Mouse (Mus musculus): ENCODE data around the gene Zcchc24.
A peak's percentile ranks its signal among the peaks of the same experiment; 100 is the strongest.

Gene Zcchc24

GRCm38 (mm10) chr14:25718471-25718870, 50.4 kb downstream of the Zcchc24 start:
- peak; percentile 56 for DNase-seq (ENCODE audit: low spot score)

- no peak for DNase-seq (ENCODE audit: low spot score)
These were observed 51.1 kb downstream of the Zcchc24 start for GRCm38 (mm10) chr14:25717718-25718117.

- DNase-seq (ENCODE audit: low spot score): no peak
These were observed 52.3 kb downstream of the Zcchc24 start for GRCm38 (mm10) chr14:25716528-25716927.

- DNase-seq (ENCODE audit: low spot score): no peak
These were observed 55.4 kb downstream of the Zcchc24 start for GRCm38 (mm10) chr14:25713443-25713842.

GRCm38 (mm10) chr14:25711602-25712001, 57.2 kb downstream of the Zcchc24 start:
- DNase-seq (ENCODE audit: low spot score): no peak

GRCm38 (mm10) chr14:25711177-25711576, 57.7 kb downstream of the Zcchc24 start:
- DNase-seq (ENCODE audit: low spot score): no peak

GRCm38 (mm10) chr14:25710681-25711080, 58.2 kb downstream of the Zcchc24 start:
- no peak for DNase-seq (ENCODE audit: low spot score)

GRCm38 (mm10) chr14:25710073-25710472, 58.8 kb downstream of the Zcchc24 start:
- no peak for DNase-seq (ENCODE audit: low spot score)

- DNase-seq (ENCODE audit: low spot score): no peak
These were observed 59.9 kb downstream of the Zcchc24 start for GRCm38 (mm10) chr14:25708917-25709316.

GRCm38 (mm10) chr14:25708451-25708850, 60.4 kb downstream of the Zcchc24 start:
- DNase-seq (ENCODE audit: low spot score): peak; percentile 58

- DNase-seq (ENCODE audit: low spot score): peak; percentile 61
These were observed 61.1 kb downstream of the Zcchc24 start for GRCm38 (mm10) chr14:25707691-25708181.

GRCm38 (mm10) chr14:25701986-25702385, 66.9 kb downstream of the Zcchc24 start:
- no peak for DNase-seq (ENCODE audit: low spot score)

GRCm38 (mm10) chr14:25696356-25696755, 72.5 kb downstream of the Zcchc24 start:
- no peak for DNase-seq (ENCODE audit: low spot score)

GRCm38 (mm10) chr14:25695059-25695458, 73.8 kb downstream of the Zcchc24 start:
- no peak for DNase-seq (ENCODE audit: low spot score)

GRCm38 (mm10) chr14:25694569-25694897, 74.3 kb downstream of the Zcchc24 start:
- DNase-seq (ENCODE audit: low spot score): no peak

GRCm38 (mm10) chr14:25693888-25694568, 74.8 kb downstream of the Zcchc24 start, which contains the start of gene Ppif:
Gene Ppif, plus strand, starts transcription at chr14:25694154.
- peak; percentile 95 for DNase-seq (ENCODE audit: low spot score)

- no peak for DNase-seq (ENCODE audit: low spot score)
These were observed 75.5 kb downstream of the Zcchc24 start for GRCm38 (mm10) chr14:25693271-25693887.

GRCm38 (mm10) chr14:25686983-25687901, 81.6 kb downstream of the Zcchc24 start:
- DNase-seq (ENCODE audit: low spot score): no peak

GRCm38 (mm10) chr14:25686216-25686945, 82.5 kb downstream of the Zcchc24 start:
- no peak for DNase-seq (ENCODE audit: low spot score)

- no peak for DNase-seq (ENCODE audit: low spot score)
These were observed 86.8 kb downstream of the Zcchc24 start for GRCm38 (mm10) chr14:25682020-25682419.

- no peak for DNase-seq (ENCODE audit: low spot score)
These were observed 89.2 kb downstream of the Zcchc24 start for GRCm38 (mm10) chr14:25679625-25680024.

GRCm38 (mm10) chr14:25667587-25667986, 101.3 kb downstream of the Zcchc24 start:
- no peak for DNase-seq (ENCODE audit: low spot score)
